Mouse (Mus musculus): ENCODE results near the gene Dthd1. TPM values are rescaled to one million over a fixed set of nuclear protein-coding genes. Genes with fewer than 3 reads are reported as not detected.
A peak's percentile ranks its signal among the peaks of the same experiment; 100 is the strongest.

The Dthd1 gene
- not detected in 2 replicates for polyA plus RNA-seq (2016; fragmentation: Nextera tagmentation; extraction: Ambion mirVana)

GRCm38 (mm10) chr5:62813402-62814071, at the start of gene Dthd1:
Gene Dthd1, plus strand, starts transcription at chr5:62813823.
- 88% methylated on average over 6 of the region's 6 CpGs for WGBS
- Histone ChIP-seq H3K27ac (no peak within 1 kb of the TSS), H3K9me3 (replicated peaks) (no peaks in the 10 kb centered on the region), H3K4me1 (no peaks in the 10 kb centered on the region), H3K4me3 (no peak within 1 kb of the TSS), H3K27me3 (ENCODE audit: low read depth, poor library complexity, severe bottlenecking) (no peaks in the 10 kb centered on the region), H3K36me3 (no peaks in the 10 kb centered on the region)
- DNase-seq (ENCODE audit: low spot score), result no peak

GRCm38 (mm10) chr5:62764161-62764560, 49.5 kb upstream of the Dthd1 start:
- Histone ChIP-seq H3K4me1 (peaks cover 5% of the 10 kb centered on the region), H3K9me3 (replicated peaks) (no peaks in the 10 kb centered on the region), H3K4me3 (no peak overlapping the region), H3K27ac (no peak overlapping the region), H3K36me3 (no peaks in the 10 kb centered on the region), H3K27me3 (ENCODE audit: low read depth, poor library complexity, severe bottlenecking) (peaks cover 19% of the 10 kb centered on the region; the same call in 1 of the 2 replicates)
- DNase-seq (ENCODE audit: low spot score), result no peak
- WGBS, result 86% methylated on average over 5 of the region's 5 CpGs

- no peak for DNase-seq (ENCODE audit: low spot score)
- no peaks in the 10 kb centered on the region for H3K9me3 ChIP-seq (replicated peaks)
- peaks cover 5% of the 10 kb centered on the region for H3K4me1 ChIP-seq
- no peak overlapping the region for H3K27ac ChIP-seq
- 17% methylated on average over 5 of the region's 5 CpGs for WGBS
- peaks cover 19% of the 10 kb centered on the region; the same call in 1 of the 2 replicates for H3K27me3 ChIP-seq (ENCODE audit: low read depth, poor library complexity, severe bottlenecking)
- H3K4me3 ChIP-seq, result peak overlapping the region; percentile 65
- no peaks in the 10 kb centered on the region for H3K36me3 ChIP-seq
Measured at GRCm38 (mm10) chr5:62765459-62765783, 48.2 kb upstream of the Dthd1 start.

- peak; percentile 60 for DNase-seq (ENCODE audit: low spot score)
- Histone ChIP-seq H3K27me3 (ENCODE audit: low read depth, poor library complexity, severe bottlenecking) (peaks cover 19% of the 10 kb centered on the region; the same call in 1 of the 2 replicates), H3K27ac (peak within 1 kb of the TSS; percentile 70), H3K4me3 (peak within 1 kb of the TSS; percentile 65), H3K4me1 (peaks cover 5% of the 10 kb centered on the region), H3K9me3 (replicated peaks) (no peaks in the 10 kb centered on the region), H3K36me3 (no peaks in the 10 kb centered on the region)
- 5% methylated on average over 101 of the region's 106 CpGs for WGBS
Measured at GRCm38 (mm10) chr5:62765784-62766701, 47.6 kb upstream of the Dthd1 start, which contains the start of gene Arap2. Gene Arap2, minus strand, starts transcription at chr5:62766159.

- no peak overlapping the region for H3K4me3 ChIP-seq
- no peak overlapping the region for H3K27ac ChIP-seq
- no peaks in the 10 kb centered on the region for H3K36me3 ChIP-seq
- no peaks in the 10 kb centered on the region for H3K4me1 ChIP-seq
- peaks cover 2% of the 10 kb centered on the region; the same call in 1 of the 2 replicates for H3K27me3 ChIP-seq (ENCODE audit: low read depth, poor library complexity, severe bottlenecking)
- 88% methylated on average over 11 of the region's 11 CpGs for WGBS
- DNase-seq (ENCODE audit: low spot score), result no peak
- H3K9me3 ChIP-seq (replicated peaks), result no peaks in the 10 kb centered on the region
Measured at GRCm38 (mm10) chr5:62771775-62772599, 41.6 kb upstream of the Dthd1 start.

GRCm38 (mm10) chr5:62777804-62778203, 35.8 kb upstream of the Dthd1 start:
- Histone ChIP-seq H3K4me1 (no peaks in the 10 kb centered on the region), H3K9me3 (replicated peaks) (no peaks in the 10 kb centered on the region), H3K27me3 (ENCODE audit: low read depth, poor library complexity, severe bottlenecking) (no peaks in the 10 kb centered on the region), H3K27ac (no peak overlapping the region), H3K36me3 (no peaks in the 10 kb centered on the region), H3K4me3 (no peak overlapping the region)
- 94% methylated on average over 8 of the region's 8 CpGs for WGBS
- DNase-seq (ENCODE audit: low spot score), result no peak

- 90% methylated on average over 5 of the region's 5 CpGs for WGBS
- Histone ChIP-seq H3K27me3 (ENCODE audit: low read depth, poor library complexity, severe bottlenecking) (no peaks in the 10 kb centered on the region), H3K9me3 (replicated peaks) (no peaks in the 10 kb centered on the region), H3K4me3 (no peak overlapping the region), H3K36me3 (no peaks in the 10 kb centered on the region), H3K27ac (no peak overlapping the region), H3K4me1 (no peaks in the 10 kb centered on the region)
- no peak for DNase-seq (ENCODE audit: low spot score)
Measured at GRCm38 (mm10) chr5:62778682-62779081, 34.9 kb upstream of the Dthd1 start.

- no peak for DNase-seq (ENCODE audit: low spot score)
- Histone ChIP-seq H3K36me3 (no peaks in the 10 kb centered on the region), H3K9me3 (replicated peaks) (no peaks in the 10 kb centered on the region), H3K27ac (no peak overlapping the region), H3K4me3 (no peak overlapping the region), H3K27me3 (ENCODE audit: low read depth, poor library complexity, severe bottlenecking) (no peaks in the 10 kb centered on the region), H3K4me1 (no peaks in the 10 kb centered on the region)
- WGBS, result 88% methylated on average over 3 of the region's 3 CpGs
Measured at GRCm38 (mm10) chr5:62786809-62787208, 26.8 kb upstream of the Dthd1 start.

- DNase-seq (ENCODE audit: low spot score), result no peak
- Histone ChIP-seq H3K4me3 (no peak overlapping the region), H3K27ac (no peak overlapping the region), H3K9me3 (replicated peaks) (no peaks in the 10 kb centered on the region), H3K27me3 (ENCODE audit: low read depth, poor library complexity, severe bottlenecking) (no peaks in the 10 kb centered on the region), H3K36me3 (no peaks in the 10 kb centered on the region), H3K4me1 (no peaks in the 10 kb centered on the region)
- 92% methylated on average over 5 of the region's 5 CpGs for WGBS
Measured at GRCm38 (mm10) chr5:62790921-62791564, 22.6 kb upstream of the Dthd1 start.

GRCm38 (mm10) chr5:62792776-62793175, 20.8 kb upstream of the Dthd1 start:
- Histone ChIP-seq H3K27me3 (ENCODE audit: low read depth, poor library complexity, severe bottlenecking) (no peaks in the 10 kb centered on the region), H3K36me3 (no peaks in the 10 kb centered on the region), H3K9me3 (replicated peaks) (no peaks in the 10 kb centered on the region), H3K27ac (no peak overlapping the region), H3K4me3 (no peak overlapping the region), H3K4me1 (no peaks in the 10 kb centered on the region)
- WGBS, result 85% methylated on average over 1 of the region's 1 CpGs
- no peak for DNase-seq (ENCODE audit: low spot score)

GRCm38 (mm10) chr5:62814072-62814414, 420 bp downstream of the Dthd1 start:
- DNase-seq (ENCODE audit: low spot score), result no peak
- 86% methylated on average over 1 of the region's 1 CpGs for WGBS

GRCm38 (mm10) chr5:62815741-62816140, 2.1 kb downstream of the Dthd1 start:
- Histone ChIP-seq H3K4me1 (no peaks in the 10 kb centered on the region), H3K36me3 (no peaks in the 10 kb centered on the region), H3K27me3 (ENCODE audit: low read depth, poor library complexity, severe bottlenecking) (no peaks in the 10 kb centered on the region), H3K27ac (no peak overlapping the region), H3K9me3 (replicated peaks) (no peaks in the 10 kb centered on the region), H3K4me3 (no peak overlapping the region)
- DNase-seq (ENCODE audit: low spot score), result no peak
- WGBS, result 82% methylated on average over 1 of the region's 1 CpGs

More at GRCm38 (mm10) chr5:62814072-62814414, 420 bp downstream of the Dthd1 start:
- H3K9me3 ChIP-seq (replicated peaks), result no peaks in the 10 kb centered on the region
- no peak overlapping the region for H3K27ac ChIP-seq
- H3K27me3 ChIP-seq (ENCODE audit: low read depth, poor library complexity, severe bottlenecking), result no peaks in the 10 kb centered on the region
- no peaks in the 10 kb centered on the region for H3K36me3 ChIP-seq
- H3K4me1 ChIP-seq, result no peaks in the 10 kb centered on the region
- H3K4me3 ChIP-seq, result no peak overlapping the region

Measured in limb, embryonic 10.5 days (tissue).